Mouse (Mus musculus) limb, embryonic 13.5 days (tissue): ENCODE results near the gene Ralb. TPM values are rescaled to one million over a fixed set of nuclear protein-coding genes. Genes with fewer than 3 reads are reported as not detected.

Experiments used
- ATAC-seq: fragments of 200-750 bp; cut with Nextera tagmentation; 2 replicates; pipeline ENCODE4 v1.8.0; 2017; ENCODE audit warnings: low read depth, moderate number of reproducible peaks, moderate TSS enrichment; ENCODE audit not compliant: low FRiP score
- H3K27ac ChIP-seq: fragments of 300-500 bp; sonication (generic); 2 replicates; pipeline ENCODE4 v1.5.1; 2015; ENCODE audit warnings: inconsistent platforms, mild to moderate bottlenecking, moderate library complexity
- H3K27me3 ChIP-seq: fragments of 300-500 bp; sonication (generic); 2 replicates; pipeline ENCODE4 v1.6.1; 2015; ENCODE audit warnings: mild to moderate bottlenecking, inconsistent platforms
- H3K36me3 ChIP-seq: fragments of 300-500 bp; sonication (generic); 2 replicates; pipeline ENCODE4 v1.6.1; 2015; ENCODE audit warnings: inconsistent platforms, mild to moderate bottlenecking, moderate library complexity
- H3K4me1 ChIP-seq: fragments of 300-500 bp; sonication (generic); 2 replicates; pipeline ENCODE4 v1.6.1; 2015; ENCODE audit warnings: inconsistent platforms
- H3K4me2 ChIP-seq: fragments of 300-500 bp; sonication (generic); replicated peaks from 2 replicates; pipeline ENCODE4 v1.6.1; 2015; ENCODE audit warnings: inconsistent platforms, mild to moderate bottlenecking, moderate library complexity
- H3K4me3 ChIP-seq: fragments of 300-500 bp; sonication (generic); 2 replicates; pipeline ENCODE4 v1.5.1; 2015; ENCODE audit warnings: moderate library complexity, mild to moderate bottlenecking, inconsistent platforms
- H3K9ac ChIP-seq: fragments of 300-500 bp; sonication (generic); 2 replicates; pipeline ENCODE4 v1.6.1; 2015; ENCODE audit warnings: mild to moderate bottlenecking, inconsistent platforms
- H3K9me3 ChIP-seq: fragments of 300-500 bp; sonication (generic); 2 replicates; pipeline ENCODE4 v1.6.1; 2016; ENCODE audit warnings: inconsistent platforms
- WGBS: fragments of 180-500 bp; shearing (Covaris S2); methylation state at CpG from one replicate; pipeline ENCODE4 v1.1.7; 2015; 5-methylcytosine and 5-hydroxymethylcytosine counted together
- polyA plus RNA-seq: library from polyadenylated mRNA; unstranded; fragments of >200 nt; fragmentation: Nextera tagmentation; extraction: Ambion mirVana; gene quantifications from 2 replicates; pipeline ENCODE4 v1.2.1, GENCODE M21; 2015

Gene Ralb
- polyA plus RNA-seq, 1 experiment from 2014 or later = 129 TPM

GRCm38 (mm10) chr1:119540836-119541557 is 36.4 kb upstream of the Ralb start:
- H3K27ac ChIP-seq = no peak overlapping the region
- no peak overlapping the region for H3K4me2 ChIP-seq
- WGBS = 83% methylated on average over 9 of the region's 9 CpGs
- H3K4me1 ChIP-seq = peaks cover 6% of the 10 kb centered on the region; the same call in 1 of the 2 replicates
- H3K4me3 ChIP-seq = no peak overlapping the region
- H3K27me3 ChIP-seq = no peaks in the 10 kb centered on the region
- no peaks in the 10 kb centered on the region for H3K36me3 ChIP-seq
- ATAC-seq = peak; percentile 81
- no peak overlapping the region for H3K9ac ChIP-seq
- H3K9me3 ChIP-seq = no peaks in the 10 kb centered on the region

GRCm38 (mm10) chr1:119539252-119539651 is 34.7 kb upstream of the Ralb start:
- no peak for ATAC-seq
- H3K9ac ChIP-seq = no peak overlapping the region
- H3K27ac ChIP-seq = no peak overlapping the region
- H3K4me2 ChIP-seq = no peak overlapping the region
- H3K4me1 ChIP-seq = no peaks in the 10 kb centered on the region
- 71% methylated on average over 2 of the region's 2 CpGs for WGBS
- no peaks in the 10 kb centered on the region for H3K9me3 ChIP-seq
- H3K27me3 ChIP-seq = no peaks in the 10 kb centered on the region
- H3K36me3 ChIP-seq = no peaks in the 10 kb centered on the region
- H3K4me3 ChIP-seq = no peak overlapping the region

- Histone ChIP-seq H3K4me3 (no peak overlapping the region), H3K27ac (no peak overlapping the region), H3K4me1 (no peaks in the 10 kb centered on the region), H3K27me3 (no peaks in the 10 kb centered on the region), H3K9ac (no peak overlapping the region), H3K36me3 (no peaks in the 10 kb centered on the region), H3K4me2 (no peak overlapping the region), H3K9me3 (no peaks in the 10 kb centered on the region)
- WGBS = 74% methylated on average over 6 of the region's 6 CpGs
- ATAC-seq = no peak
Observed at GRCm38 (mm10) chr1:119537651-119538050, 33.1 kb upstream of the Ralb start.

- ATAC-seq = no peak
- no peaks in the 10 kb centered on the region for H3K9me3 ChIP-seq
- no peak overlapping the region for H3K27ac ChIP-seq
- H3K36me3 ChIP-seq = no peaks in the 10 kb centered on the region
- H3K4me2 ChIP-seq = no peak overlapping the region
- no peaks in the 10 kb centered on the region for H3K27me3 ChIP-seq
- H3K4me1 ChIP-seq = no peaks in the 10 kb centered on the region
- 87% methylated on average over 2 of the region's 2 CpGs for WGBS
- H3K9ac ChIP-seq = no peak overlapping the region
- H3K4me3 ChIP-seq = no peak overlapping the region
Observed at GRCm38 (mm10) chr1:119536122-119536521, 31.5 kb upstream of the Ralb start.

GRCm38 (mm10) chr1:119534341-119534740 is 29.7 kb upstream of the Ralb start:
- Histone ChIP-seq H3K27me3 (no peaks in the 10 kb centered on the region), H3K4me3 (no peak overlapping the region), H3K4me1 (no peaks in the 10 kb centered on the region), H3K9ac (no peak overlapping the region), H3K27ac (no peak overlapping the region), H3K36me3 (peaks cover 5% of the 10 kb centered on the region), H3K4me2 (no peak overlapping the region), H3K9me3 (no peaks in the 10 kb centered on the region)
- ATAC-seq = no peak
- WGBS = 93% methylated on average over 5 of the region's 5 CpGs

- Histone ChIP-seq H3K9ac (no peak overlapping the region), H3K36me3 (peaks cover 16% of the 10 kb centered on the region), H3K4me2 (no peak overlapping the region), H3K4me3 (no peak overlapping the region), H3K9me3 (peaks cover 9% of the 10 kb centered on the region), H3K27me3 (no peaks in the 10 kb centered on the region), H3K27ac (no peak overlapping the region), H3K4me1 (no peaks in the 10 kb centered on the region)
- no peak; the same call in 1 of the 2 replicates for ATAC-seq
- 81% methylated on average over 18 of the region's 18 CpGs for WGBS
Observed at GRCm38 (mm10) chr1:119533093-119533805, 28.7 kb upstream of the Ralb start.

- ATAC-seq = no peak
- Histone ChIP-seq H3K27ac (no peak overlapping the region), H3K4me1 (peaks cover 4% of the 10 kb centered on the region; the same call in 1 of the 2 replicates), H3K27me3 (no peaks in the 10 kb centered on the region), H3K4me3 (no peak overlapping the region), H3K9ac (no peak overlapping the region), H3K4me2 (no peak overlapping the region), H3K36me3 (peaks cover 27% of the 10 kb centered on the region), H3K9me3 (peaks cover 16% of the 10 kb centered on the region)
- 90% methylated on average over 6 of the region's 6 CpGs for WGBS
Observed at GRCm38 (mm10) chr1:119532165-119532564, 27.6 kb upstream of the Ralb start.

GRCm38 (mm10) chr1:119530941-119531340 is 26.3 kb upstream of the Ralb start:
- no peak for ATAC-seq
- H3K4me1 ChIP-seq = peaks cover 12% of the 10 kb centered on the region
- 93% methylated on average over 13 of the region's 13 CpGs for WGBS

GRCm38 (mm10) chr1:119525689-119526591 is 21.3 kb upstream of the Ralb start, which contains the start of gene Tmem185b:
TSS of gene Tmem185b (plus strand) at chr1:119526160.
- H3K4me2 ChIP-seq = peak within 1 kb of the TSS; percentile 92
- WGBS = 2% methylated on average over 77 of the region's 82 CpGs

More at GRCm38 (mm10) chr1:119530941-119531340, 26.3 kb upstream of the Ralb start:
- Histone ChIP-seq H3K4me2 (no peak overlapping the region), H3K27me3 (no peaks in the 10 kb centered on the region), H3K4me3 (no peak overlapping the region), H3K27ac (no peak overlapping the region), H3K9me3 (peaks cover 22% of the 10 kb centered on the region), H3K36me3 (peaks cover 33% of the 10 kb centered on the region), H3K9ac (no peak overlapping the region)

GRCm38 (mm10) chr1:119525004-119525444 is 20.4 kb upstream of the Ralb start:
- peak overlapping the region; percentile 70 for H3K4me3 ChIP-seq
- ATAC-seq = no peak
- H3K4me2 ChIP-seq = peak overlapping the region; percentile 92
- H3K4me1 ChIP-seq = peaks cover 29% of the 10 kb centered on the region
- H3K36me3 ChIP-seq = peaks cover 33% of the 10 kb centered on the region
- 15% methylated on average over 5 of the region's 5 CpGs for WGBS
- peaks cover 22% of the 10 kb centered on the region for H3K9me3 ChIP-seq
- no peak overlapping the region; the same call in 1 of the 2 replicates for H3K27ac ChIP-seq
- peak overlapping the region; percentile 81 for H3K9ac ChIP-seq
- no peaks in the 10 kb centered on the region for H3K27me3 ChIP-seq

More at GRCm38 (mm10) chr1:119525689-119526591, 21.3 kb upstream of the Ralb start, which contains the start of gene Tmem185b:
- H3K9me3 ChIP-seq = peaks cover 22% of the 10 kb centered on the region
- peak within 1 kb of the TSS; percentile 73 for H3K27ac ChIP-seq
- H3K9ac ChIP-seq = peak within 1 kb of the TSS; percentile 81
- no peaks in the 10 kb centered on the region for H3K27me3 ChIP-seq
- peaks cover 29% of the 10 kb centered on the region for H3K4me1 ChIP-seq
- H3K4me3 ChIP-seq = peak within 1 kb of the TSS; percentile 70
- peak; percentile 97 for ATAC-seq
- peaks cover 33% of the 10 kb centered on the region for H3K36me3 ChIP-seq

GRCm38 (mm10) chr1:119523826-119524225 is 19.2 kb upstream of the Ralb start:
- Histone ChIP-seq H3K27me3 (no peaks in the 10 kb centered on the region), H3K36me3 (peaks cover 23% of the 10 kb centered on the region), H3K9me3 (peaks cover 20% of the 10 kb centered on the region), H3K9ac (no peak overlapping the region), H3K4me3 (no peak overlapping the region), H3K4me2 (no peak overlapping the region), H3K4me1 (peaks cover 29% of the 10 kb centered on the region), H3K27ac (no peak overlapping the region)
- no peak for ATAC-seq
- 87% methylated on average over 7 of the region's 7 CpGs for WGBS
